Mouse (Mus musculus): ENCODE data around the gene Cers5.
"Not testable (repeated sequence)": the region's sequence is repeated elsewhere in the genome, so short reads cannot be mapped to it uniquely, and the experiment has no call there.

Gene Cers5

GRCm38 (mm10) chr15:99710221-99711190 lies 62.2 kb downstream of the Cers5 start:
- DNase-seq (ENCODE audit: extremely low spot score, low read depth, low spot score): no peak

- DNase-seq (ENCODE audit: extremely low spot score, low read depth, low spot score): no peak
Measured at GRCm38 (mm10) chr15:99708176-99708575, 64.5 kb downstream of the Cers5 start.

GRCm38 (mm10) chr15:99705440-99706048 lies 67.1 kb downstream of the Cers5 start, which contains the start of gene Gm17349:
Gm17349 (minus strand) TSS chr15:99705490.
- DNase-seq (ENCODE audit: extremely low spot score, low read depth, low spot score): no peak

GRCm38 (mm10) chr15:99704881-99705280 lies 67.8 kb downstream of the Cers5 start:
- DNase-seq (ENCODE audit: extremely low spot score, low read depth, low spot score): no peak

DNA sequence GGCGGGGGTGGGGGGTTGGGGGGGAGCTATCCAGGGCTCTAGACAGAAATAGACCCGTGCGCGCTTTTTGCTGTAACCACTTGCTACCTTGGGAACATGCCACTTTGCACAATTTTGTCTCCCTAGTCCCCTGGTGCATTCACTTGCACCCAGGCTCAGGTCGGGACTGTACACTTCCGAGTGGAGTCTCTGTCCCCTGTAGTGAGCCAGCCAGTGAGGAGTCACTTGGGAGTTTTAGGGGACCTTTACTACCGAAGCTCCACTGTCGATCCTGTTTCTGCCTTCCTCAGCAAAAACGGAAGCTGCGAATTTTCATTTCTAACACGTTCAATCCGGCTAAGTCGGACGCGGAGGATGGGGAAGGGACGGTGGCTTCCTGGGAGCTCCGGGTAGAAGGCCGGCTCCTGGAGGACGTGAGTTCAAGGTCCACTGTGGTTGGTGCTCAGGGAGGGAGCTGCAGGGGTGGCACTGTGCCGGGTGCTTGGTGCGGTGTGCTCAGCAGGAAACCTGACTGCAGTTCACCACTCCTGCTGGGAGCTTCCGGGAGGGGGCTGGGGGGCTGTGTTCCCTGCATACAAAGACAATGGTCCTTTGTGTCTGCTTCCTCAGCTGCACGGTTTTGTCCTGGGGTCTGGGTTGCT lies 68.5 kb downstream of the Cers5 start:
- DNase-seq (ENCODE audit: extremely low spot score, low read depth, low spot score): no peak

DNA sequence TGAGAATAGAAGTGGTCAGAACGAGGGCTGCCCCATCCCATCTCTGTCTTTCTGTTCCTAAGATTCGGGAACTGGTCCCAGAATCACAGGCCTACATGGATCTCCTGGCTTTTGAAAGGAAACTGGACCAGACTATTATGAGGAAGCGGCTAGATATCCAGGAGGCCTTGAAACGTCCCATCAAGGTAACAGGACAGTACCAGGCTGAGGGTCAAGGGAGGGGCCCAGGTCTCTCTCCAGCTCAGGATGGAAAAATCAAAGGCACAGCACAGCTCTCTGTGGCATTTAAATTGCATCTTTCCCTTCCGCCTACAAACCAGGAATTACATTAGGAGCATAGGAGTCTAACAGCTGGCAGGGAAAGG lies 69.0 kb downstream of the Cers5 start:
- no peak for DNase-seq (ENCODE audit: extremely low spot score, low read depth, low spot score)

GRCm38 (mm10) chr15:99703104-99703503 lies 69.6 kb downstream of the Cers5 start:
- no peak for DNase-seq (ENCODE audit: extremely low spot score, low read depth, low spot score)

- DNase-seq (ENCODE audit: extremely low spot score, low read depth, low spot score): peak; percentile 91
Measured at GRCm38 (mm10) chr15:99701999-99702900, 70.4 kb downstream of the Cers5 start, which contains the start of gene Smarcd1. Smarcd1 (plus strand) TSS chr15:99702129.

DNA sequence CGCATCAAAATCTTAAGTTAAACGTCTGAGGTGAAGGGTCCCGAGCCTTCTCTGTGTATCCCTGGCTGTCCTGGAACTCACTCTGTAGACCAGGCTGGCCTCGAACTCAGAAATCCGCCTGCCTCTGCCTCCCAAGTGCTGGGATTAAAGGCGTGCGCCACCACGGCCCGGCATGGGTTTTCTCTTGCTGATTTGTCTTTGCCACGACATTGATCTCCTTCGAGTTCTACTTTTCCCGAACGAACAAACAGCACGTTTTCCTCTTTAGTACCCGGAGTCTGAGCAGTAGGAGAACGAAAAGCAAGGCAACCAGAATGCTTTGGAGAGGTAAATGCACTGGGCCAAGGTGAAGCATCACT lies 71.1 kb downstream of the Cers5 start:
- DNase-seq (ENCODE audit: extremely low spot score, low read depth, low spot score): not testable (repeated sequence)

DNA sequence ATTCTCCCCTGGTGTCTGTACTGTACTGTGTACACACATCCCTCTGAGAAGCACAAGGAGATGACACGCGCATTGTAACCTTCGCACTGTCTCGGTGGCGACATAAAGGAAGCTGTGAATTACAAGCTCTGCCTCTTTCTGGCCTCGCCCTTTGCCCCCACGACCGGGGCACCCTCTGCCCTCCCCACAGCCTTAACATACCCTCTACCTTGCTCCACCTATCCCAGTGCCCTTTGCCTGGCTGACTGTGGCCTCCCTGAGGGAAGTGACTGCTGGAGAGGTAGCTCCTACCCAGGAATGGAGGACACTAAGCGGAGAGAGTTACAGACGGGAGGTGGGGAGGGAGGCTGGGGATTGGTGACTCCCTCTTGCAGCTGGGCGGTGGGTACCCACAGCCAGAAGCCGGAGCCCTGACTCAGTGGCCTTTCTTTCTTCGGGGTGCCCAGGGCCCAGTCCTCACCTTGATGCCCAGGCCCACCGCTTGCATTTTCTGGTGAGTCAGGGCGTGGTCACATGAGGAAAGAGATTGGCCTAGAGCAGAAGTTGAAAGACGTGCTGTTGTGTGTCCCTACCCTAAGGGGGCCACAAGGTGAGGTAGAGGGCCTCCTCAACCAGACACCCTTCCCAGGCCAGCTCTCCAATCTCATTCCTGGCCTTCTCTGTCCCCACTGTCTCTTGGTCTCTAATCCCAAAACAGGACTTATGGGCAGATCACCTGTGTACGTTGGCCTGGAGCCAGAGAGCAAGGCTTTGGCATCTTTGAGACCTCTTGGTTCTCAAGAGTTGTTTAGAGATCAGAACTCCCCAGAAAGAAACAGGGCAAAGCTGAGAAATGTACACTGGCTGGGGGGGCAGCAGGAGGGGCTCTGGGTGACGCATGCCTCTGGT lies 72.2 kb downstream of the Cers5 start:
- no peak for DNase-seq (ENCODE audit: extremely low spot score, low read depth, low spot score)

DNA sequence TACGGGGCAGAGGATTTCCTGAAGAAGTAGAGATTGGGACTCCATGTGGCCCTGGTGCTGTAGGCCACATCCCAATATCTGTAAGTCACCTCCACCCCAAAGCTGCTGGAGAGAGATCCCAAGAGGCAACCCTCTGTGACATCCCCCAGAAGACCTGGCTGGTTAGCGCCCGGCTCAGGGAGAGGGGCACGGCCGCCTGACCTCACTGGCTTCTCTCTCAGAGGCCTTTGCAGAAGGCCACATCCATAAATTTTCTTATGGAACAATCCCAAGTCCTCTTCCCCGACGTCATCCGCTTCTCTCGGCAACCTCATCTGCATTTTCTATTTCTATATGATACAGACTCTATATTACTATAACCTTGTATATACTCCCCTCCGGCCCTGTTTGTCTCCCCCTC lies 73.0 kb downstream of the Cers5 start:
- DNase-seq (ENCODE audit: extremely low spot score, low read depth, low spot score): no peak

GRCm38 (mm10) chr15:99698533-99699085 lies 74.1 kb downstream of the Cers5 start:
- no peak for DNase-seq (ENCODE audit: extremely low spot score, low read depth, low spot score)

GRCm38 (mm10) chr15:99697309-99697708 lies 75.4 kb downstream of the Cers5 start:
- DNase-seq (ENCODE audit: extremely low spot score, low read depth, low spot score): no peak

DNA sequence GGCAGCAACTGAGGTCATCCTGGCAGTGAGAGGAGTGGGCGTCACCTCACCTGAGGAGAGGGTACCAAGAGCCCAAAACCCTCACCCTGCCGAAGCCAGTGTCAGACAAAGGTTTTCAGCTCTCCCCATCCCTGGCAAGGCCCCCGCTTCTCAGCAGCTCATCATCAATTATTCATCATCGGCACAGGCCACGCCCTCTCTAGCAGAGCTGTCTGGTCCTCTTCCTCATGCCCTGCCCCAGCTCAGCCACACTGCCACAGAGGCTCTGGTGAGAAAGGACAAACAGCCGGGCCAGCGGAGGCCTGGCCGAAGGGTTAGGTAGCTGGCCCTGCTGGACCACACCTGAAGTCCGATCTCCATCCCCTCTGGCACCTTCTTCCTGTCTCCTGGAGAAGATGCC lies 80.7 kb downstream of the Cers5 start:
- no peak for DNase-seq (ENCODE audit: extremely low spot score, low read depth, low spot score)

DNA sequence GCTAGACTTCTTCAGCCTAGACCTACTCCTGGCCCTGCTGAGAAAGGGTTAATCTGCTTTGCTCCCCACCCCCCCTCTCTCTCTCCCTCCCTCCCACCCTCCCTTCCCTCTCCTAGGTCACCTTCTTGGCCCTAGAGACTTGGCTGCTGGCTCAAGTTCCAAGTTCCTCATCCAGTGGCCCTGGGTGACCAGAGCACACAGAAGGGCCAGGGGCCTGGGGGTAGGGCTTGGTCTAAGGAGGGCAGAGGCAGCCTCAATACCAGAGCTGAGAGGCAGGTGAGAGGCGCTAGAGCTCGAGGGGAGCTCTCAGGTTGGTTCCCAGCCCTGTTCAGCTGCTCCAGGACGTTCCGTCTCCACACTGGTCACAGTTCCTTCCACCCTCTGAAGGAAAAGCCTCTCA lies 81.8 kb downstream of the Cers5 start:
- no peak for DNase-seq (ENCODE audit: extremely low spot score, low read depth, low spot score)

GRCm38 (mm10) chr15:99688712-99689111 lies 84.0 kb downstream of the Cers5 start:
- no peak for DNase-seq (ENCODE audit: extremely low spot score, low read depth, low spot score)
